Comparison of ENCODE assay signal across 14 mouse cellular contexts in the genomic region with DNA sequence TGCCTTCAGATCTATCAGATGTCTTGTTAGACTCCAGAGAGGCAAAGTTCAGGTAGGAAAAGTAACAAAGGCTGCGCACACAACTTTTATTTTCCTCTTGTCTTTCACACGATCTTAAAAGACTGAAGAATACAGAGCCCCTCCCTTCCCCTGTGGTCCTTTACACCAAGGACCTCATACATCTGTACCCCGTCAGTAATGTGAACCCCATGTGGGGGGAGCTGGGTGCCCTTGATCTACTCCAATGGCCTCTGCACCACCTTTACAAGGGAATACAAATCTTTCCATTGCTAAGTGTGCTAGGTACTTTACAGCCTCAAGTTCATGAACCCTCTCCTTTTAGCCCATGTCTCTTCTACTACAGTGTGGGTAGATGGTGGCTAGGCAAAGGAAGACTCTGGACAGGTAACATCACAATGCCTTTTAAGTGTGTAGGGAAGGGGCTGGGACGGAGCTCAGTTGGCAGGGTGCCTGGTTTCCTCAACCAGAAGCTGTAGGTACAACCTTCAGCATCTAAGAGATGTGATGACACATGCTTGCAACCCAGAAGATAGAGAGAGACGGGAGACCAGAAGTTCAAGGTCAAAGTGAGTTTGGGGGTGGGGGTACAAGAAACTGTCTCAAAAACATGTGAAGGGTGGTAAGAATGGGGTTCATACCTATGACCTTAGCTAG. TPM values are rescaled to one million over a fixed set of nuclear protein-coding genes. Genes with fewer than 3 reads are reported as not detected.
DNase-seq lines count a peak whose midpoint lies in the region; ATAC-seq and TF ChIP-seq lines count a peak whose summit lies in the region.
"Had no signal": no experiment of that assay in that cellular context is flagged by ENCODE, and none has a peak within 500 bp of the region (broad histone marks: within the 10 kb centered on the region; RNA-seq: fewer than 3 reads in every experiment).

No protein-coding gene starts in this region.

- no peak for TF ChIP-seq CTCF in heart, postnatal 0 days (IDR thresholded peaks at IDR 0.05; ENCODE audit: low read depth)
- TF ChIP-seq CTCF in CH12.LX (conservative IDR thresholded peaks at IDR 0.05 in 1 of 2, IDR thresholded peaks at IDR 0.05 in 1 of 2; ENCODE audit: low read depth in 2 of 2, low read length in 2 of 2): no peak
- TF ChIP-seq CTCF in forebrain, postnatal 0 days (IDR thresholded peaks at IDR 0.05; ENCODE audit: low read depth): no peak

- in situ Hi-C loops in CH12.LX (cut with MboI; ENCODE audit: low pct_ligation_motif_present, low pct_unique_long_range_greater_than_20kb, low sequenced_read_pairs): no loop called here

- H3K27ac ChIP-seq in heart, postnatal 0 days (ENCODE audit: low read depth): no peak overlapping the region
- peak overlapping the region; percentile 64 for H3K27ac ChIP-seq in CH12.LX (ENCODE audit: insufficient read depth, low read depth)
- peak overlapping the region; percentile 47 for H3K27ac ChIP-seq in liver, embryonic 13.5 days
- no peak overlapping the region for H3K27ac ChIP-seq in forebrain, postnatal 0 days (ENCODE audit: low read depth, low read length)
- H3K27ac ChIP-seq in limb, embryonic 10.5 days: no peak overlapping the region
- no peak overlapping the region for H3K27ac ChIP-seq in kidney, embryonic 16.5 days (ENCODE audit: low read length)
- H3K27ac ChIP-seq: heart, adult 2 months; kidney, postnatal 0 days; limb, embryonic 13.5 days had no signal

- no peak for TF ChIP-seq POLR2A in CH12.LX (IDR thresholded peaks at IDR 0.05; ENCODE audit: low read depth, low read length)

- peak overlapping the region; percentile 19; the same call in 1 of the 2 replicates for H3K4me2 ChIP-seq in heart, postnatal 0 days (ENCODE audit: low read depth, low read length)
- H3K4me2 ChIP-seq in CH12.LX (ENCODE audit: insufficient read depth, low read depth, poor library complexity, severe bottlenecking): peak overlapping the region; percentile 64
- H3K4me2 ChIP-seq in liver, embryonic 13.5 days: peak overlapping the region; percentile 74
- no peak overlapping the region for H3K4me2 ChIP-seq in forebrain, postnatal 0 days (ENCODE audit: low read depth)
- no peak overlapping the region for H3K4me2 ChIP-seq in kidney, embryonic 16.5 days (replicated peaks; ENCODE audit: low read depth, low read length)
- H3K4me2 ChIP-seq: limb, embryonic 13.5 days had no signal

- DNase-seq in heart, postnatal 0 days (ENCODE audit: low spot score): no peak
- no peak for DNase-seq in heart, postnatal 4 days
- DNase-seq in CH12.LX (ENCODE audit: extremely low read depth): no peak
- DNase-seq in liver, embryonic 13.5 days: no peak
- DNase-seq in thymus, postnatal 10 days (ENCODE audit: low spot score in 2 of 2): peak; percentile 23 to 44
- DNase-seq in forebrain, postnatal 0 days: no peak
- no peak for DNase-seq in limb, embryonic 10.5 days (ENCODE audit: low spot score)
- DNase-seq: adrenal gland, postnatal 14 days; cerebellum, adult 11 months; heart, adult 2 months had no signal

- H3K9me3 ChIP-seq in heart, postnatal 0 days (replicated peaks; ENCODE audit: control insufficient read depth, low read length): no peaks in the 10 kb centered on the region
- H3K9me3 ChIP-seq in CH12.LX (replicated peaks; ENCODE audit: low read length): no peaks in the 10 kb centered on the region
- no peaks in the 10 kb centered on the region for H3K9me3 ChIP-seq in liver, embryonic 13.5 days (replicated peaks)
- H3K9me3 ChIP-seq in forebrain, postnatal 0 days (ENCODE audit: low read length): no peaks in the 10 kb centered on the region
- H3K9me3 ChIP-seq in limb, embryonic 10.5 days (replicated peaks): no peaks in the 10 kb centered on the region
- no peaks in the 10 kb centered on the region for H3K9me3 ChIP-seq in kidney, embryonic 16.5 days (ENCODE audit: low read length)
- H3K9me3 ChIP-seq: limb, embryonic 13.5 days had no signal

- H3K4me3 ChIP-seq in heart, postnatal 0 days (ENCODE audit: low read depth, low read length): no peak overlapping the region
- H3K4me3 ChIP-seq in CH12.LX (replicated peaks in 1 of 3; ENCODE audit: low read depth in 2 of 3, low read length in 2 of 3, poor library complexity in 1 of 3): peak overlapping the region; percentile 61 to 96 (median 84)
- peak overlapping the region; percentile 66 for H3K4me3 ChIP-seq in liver, embryonic 13.5 days (replicated peaks)
- H3K4me3 ChIP-seq in forebrain, postnatal 0 days (ENCODE audit: low read depth, low read length): no peak overlapping the region
- H3K4me3 ChIP-seq in limb, embryonic 10.5 days: no peak overlapping the region
- H3K4me3 ChIP-seq in kidney, embryonic 16.5 days (ENCODE audit: low read length): no peak overlapping the region
- H3K4me3 ChIP-seq: heart, adult 2 months; limb, embryonic 13.5 days had no signal

- peaks cover 48% of the 10 kb centered on the region for H3K79me2 ChIP-seq in CH12.LX (replicated peaks; ENCODE audit: control insufficient read depth, extremely low read depth, insufficient read depth, poor library complexity, severe bottlenecking)

- no peaks in the 10 kb centered on the region for H3K27me3 ChIP-seq in heart, postnatal 0 days (ENCODE audit: control insufficient read depth, insufficient read depth, low read length)
- no peaks in the 10 kb centered on the region for H3K27me3 ChIP-seq in CH12.LX (replicated peaks)
- no peaks in the 10 kb centered on the region for H3K27me3 ChIP-seq in liver, embryonic 13.5 days
- no peaks in the 10 kb centered on the region for H3K27me3 ChIP-seq in forebrain, postnatal 0 days (ENCODE audit: insufficient read depth, low read length)
- peaks cover 19% of the 10 kb centered on the region; the same call in 1 of the 2 replicates for H3K27me3 ChIP-seq in limb, embryonic 10.5 days (ENCODE audit: low read depth, poor library complexity, severe bottlenecking)
- H3K27me3 ChIP-seq in kidney, embryonic 16.5 days (ENCODE audit: insufficient read depth, low read length): no peaks in the 10 kb centered on the region
- H3K27me3 ChIP-seq: Patski had no signal

- TF ChIP-seq EP300 in heart, postnatal 0 days (IDR thresholded peaks at IDR 0.05; ENCODE audit: low read depth): no peak
- TF ChIP-seq EP300 in CH12.LX (IDR thresholded peaks at IDR 0.05; ENCODE audit: low read length): no peak

- no peak for ATAC-seq in heart, postnatal 0 days (ENCODE audit: insufficient read depth, low read depth)
- no peak for ATAC-seq in liver, embryonic 13.5 days (ENCODE audit: low read depth)
- ATAC-seq in forebrain, postnatal 0 days: no peak
- ATAC-seq in kidney, embryonic 16.5 days (ENCODE audit: low FRiP score, low TSS enrichment): no peak
- ATAC-seq: Patski had no signal

- no peak overlapping the region for H3K9ac ChIP-seq in heart, postnatal 0 days (replicated peaks; ENCODE audit: low read depth, low read length)
- peak overlapping the region; percentile 85 for H3K9ac ChIP-seq in CH12.LX (ENCODE audit: insufficient read depth, low read depth)
- H3K9ac ChIP-seq in liver, embryonic 13.5 days: peak overlapping the region; percentile 76; the same call in 1 of the 2 replicates
- H3K9ac ChIP-seq in forebrain, postnatal 0 days: no peak overlapping the region
- H3K9ac ChIP-seq in kidney, embryonic 16.5 days (replicated peaks; ENCODE audit: low read length): no peak overlapping the region
- H3K9ac ChIP-seq: limb, embryonic 13.5 days had no signal

- 0 out of 2 replicates have a peak, but pooled peaks cover 7% of the 10 kb centered on the region for H3K4me1 ChIP-seq in heart, postnatal 0 days (ENCODE audit: control insufficient read depth, insufficient read depth)
- H3K4me1 ChIP-seq in CH12.LX (ENCODE audit: control insufficient read depth in 1 of 2, insufficient read depth in 2 of 2): peaks cover 23 to 82% of the 10 kb centered on the region in 2 experiments
- peaks cover 71% of the 10 kb centered on the region for H3K4me1 ChIP-seq in liver, embryonic 13.5 days (replicated peaks)
- no peaks in the 10 kb centered on the region for H3K4me1 ChIP-seq in forebrain, postnatal 0 days (ENCODE audit: insufficient read depth)
- peaks cover 13% of the 10 kb centered on the region for H3K4me1 ChIP-seq in limb, embryonic 10.5 days
- H3K4me1 ChIP-seq in kidney, embryonic 16.5 days (ENCODE audit: insufficient read depth, low read length): peaks cover 15% of the 10 kb centered on the region

- TF ChIP-seq RAD21 in CH12.LX (IDR thresholded peaks at IDR 0.05; ENCODE audit: low read depth, low read length): no peak

- H3K36me3 ChIP-seq in heart, postnatal 0 days (replicated peaks; ENCODE audit: control insufficient read depth, insufficient read depth, low read length): no peaks in the 10 kb centered on the region
- H3K36me3 ChIP-seq in CH12.LX (replicated peaks in 1 of 2; ENCODE audit: control insufficient read depth in 1 of 2, insufficient read depth in 1 of 2, low read length in 1 of 2): peaks cover 0 to 14% of the 10 kb centered on the region in 2 experiments
- no peaks in the 10 kb centered on the region for H3K36me3 ChIP-seq in liver, embryonic 13.5 days
- H3K36me3 ChIP-seq in forebrain, postnatal 0 days (ENCODE audit: insufficient read depth): no peaks in the 10 kb centered on the region
- H3K36me3 ChIP-seq in limb, embryonic 10.5 days: no peaks in the 10 kb centered on the region
- no peaks in the 10 kb centered on the region for H3K36me3 ChIP-seq in kidney, embryonic 16.5 days (ENCODE audit: insufficient read depth, low read length)
- H3K36me3 ChIP-seq: limb, embryonic 13.5 days had no signal

- dilution Hi-C loops in CH12.LX (cut with MboI; ENCODE audit: extremely low pct_ligation_motif_present, extremely low pct_unique_long_range_greater_than_20kb, low sequenced_read_pairs): no loop called here

- 70% methylated on average over 5 of the region's 5 CpGs for WGBS in heart, postnatal 0 days
- 45% methylated on average over 5 of the region's 5 CpGs for WGBS in liver, embryonic 13.5 days (ENCODE audit: insufficient replicate concordance)
- 87% methylated on average over 5 of the region's 5 CpGs for WGBS in forebrain, postnatal 0 days
- 83% methylated on average over 5 of the region's 5 CpGs for WGBS in limb, embryonic 10.5 days
- 71% methylated on average over 5 of the region's 5 CpGs for WGBS in kidney, embryonic 16.5 days

RNA-seq across cellular contexts. Expression of a gene that starts 1.3 kb away (rescaled TPM):
- total RNA-seq in heart, postnatal 0 days (2014; rRNA removed; ENCODE audit: low replicate concordance): 0.42 TPM in 1 of 2 replicates, not detected in the other
- 0.56 and 0.68 TPM in 2 replicates for polyA plus RNA-seq in heart, postnatal 0 days (2015; fragmentation: Nextera tagmentation; extraction: Ambion mirVana)
- 1 to 10 TPM; 1.6 to 2.0 TPM for total RNA-seq in heart, postnatal 4 days (2021)
- total RNA-seq in CH12.LX (2012; rRNA removed) (60.4 and 64.8 TPM in 2 replicates), CH12.LX (2014; rRNA removed) (49.2 and 51.4 TPM in 2 replicates)
- 72.8 and 89.9 TPM in 2 replicates for polyA plus RNA-seq in CH12.LX (2012; ENCODE audit: insufficient read length, low read depth)
- 19.7 and 25.7 TPM in 2 replicates for polyA plus RNA-seq in liver, embryonic 13.5 days (2015; fragmentation: Nextera tagmentation; extraction: Ambion mirVana)
- 1.4 and 1.6 TPM in 2 replicates for total RNA-seq in forebrain, postnatal 0 days (2014; rRNA removed)
- 0.58 and 1.4 TPM in 2 replicates for polyA plus RNA-seq in forebrain, postnatal 0 days (2015; fragmentation: Nextera tagmentation; extraction: Ambion mirVana)
- polyA plus RNA-seq in limb, embryonic 10.5 days (2016; fragmentation: Nextera tagmentation; extraction: Ambion mirVana): 2.6 and 3.5 TPM in 2 replicates
- polyA plus RNA-seq in kidney, embryonic 16.5 days (2015; fragmentation: Nextera tagmentation; extraction: Ambion mirVana): 2.1 and 3.0 TPM in 2 replicates
- polyA plus RNA-seq: Patski had no signal

RNA-seq across cellular contexts. Expression of a gene that starts 19.7 kb away (rescaled TPM):
- 0.85 TPM in 1 of 2 replicates, not detected in the other for total RNA-seq in heart, postnatal 0 days (2014; rRNA removed; ENCODE audit: low replicate concordance)
- 1.6 and 1.8 TPM in 2 replicates for polyA plus RNA-seq in heart, postnatal 0 days (2015; fragmentation: Nextera tagmentation; extraction: Ambion mirVana)
- total RNA-seq in heart, postnatal 4 days (2021): not detected
- total RNA-seq in CH12.LX (2012; rRNA removed) (4.8 and 5.1 TPM in 2 replicates), CH12.LX (2014; rRNA removed) (1.3 and 1.8 TPM in 2 replicates)
- polyA plus RNA-seq in CH12.LX (2012; ENCODE audit: insufficient read length, low read depth): 3.3 TPM in 2 replicates
- 8.2 and 11.8 TPM in 2 replicates for polyA plus RNA-seq in liver, embryonic 13.5 days (2015; fragmentation: Nextera tagmentation; extraction: Ambion mirVana)
- total RNA-seq in forebrain, postnatal 0 days (2014; rRNA removed): 0.62 and 5.1 TPM in 2 replicates
- polyA plus RNA-seq in forebrain, postnatal 0 days (2015; fragmentation: Nextera tagmentation; extraction: Ambion mirVana): 0.81 and 1.2 TPM in 2 replicates
- 0.74 and 1.7 TPM in 2 replicates for polyA plus RNA-seq in limb, embryonic 10.5 days (2016; fragmentation: Nextera tagmentation; extraction: Ambion mirVana)
- 27.1 and 41.9 TPM in 2 replicates for polyA plus RNA-seq in kidney, embryonic 16.5 days (2015; fragmentation: Nextera tagmentation; extraction: Ambion mirVana)

RNA-seq across cellular contexts. Expression of a gene that starts 31.3 kb away (rescaled TPM):
- 20.5 and 27.6 TPM in 2 replicates for total RNA-seq in heart, postnatal 0 days (2014; rRNA removed; ENCODE audit: low replicate concordance)
- polyA plus RNA-seq in heart, postnatal 0 days (2015; fragmentation: Nextera tagmentation; extraction: Ambion mirVana): 15.9 and 19.0 TPM in 2 replicates
- 10 to 100 TPM; 21.6 to 22.6 TPM for total RNA-seq in heart, postnatal 4 days (2021)
- total RNA-seq in CH12.LX (2012; rRNA removed) (4.9 and 7.0 TPM in 2 replicates), CH12.LX (2014; rRNA removed) (0.55 and 1.3 TPM in 2 replicates)
- polyA plus RNA-seq in CH12.LX (2012; ENCODE audit: insufficient read length, low read depth): 3.2 and 4.8 TPM in 2 replicates
- polyA plus RNA-seq in liver, embryonic 13.5 days (2015; fragmentation: Nextera tagmentation; extraction: Ambion mirVana): 7.7 and 7.9 TPM in 2 replicates
- 2.3 and 6.2 TPM in 2 replicates for total RNA-seq in forebrain, postnatal 0 days (2014; rRNA removed)
- 3.9 TPM in 2 replicates for polyA plus RNA-seq in forebrain, postnatal 0 days (2015; fragmentation: Nextera tagmentation; extraction: Ambion mirVana)
- polyA plus RNA-seq in limb, embryonic 10.5 days (2016; fragmentation: Nextera tagmentation; extraction: Ambion mirVana): 5.0 and 6.7 TPM in 2 replicates
- 41.6 and 45.4 TPM in 2 replicates for polyA plus RNA-seq in kidney, embryonic 16.5 days (2015; fragmentation: Nextera tagmentation; extraction: Ambion mirVana)

RNA-seq across cellular contexts. Expression of a gene that starts 52.9 kb away (rescaled TPM):
- 234 and 284 TPM in 2 replicates for total RNA-seq in heart, postnatal 0 days (2014; rRNA removed; ENCODE audit: low replicate concordance)
- polyA plus RNA-seq in heart, postnatal 0 days (2015; fragmentation: Nextera tagmentation; extraction: Ambion mirVana): 213 and 214 TPM in 2 replicates
- 100 to 1,000 TPM; 147 to 155 TPM for total RNA-seq in heart, postnatal 4 days (2021)
- 56.0 and 63.8 TPM in 2 replicates for total RNA-seq in CH12.LX (2012; rRNA removed)
- total RNA-seq in CH12.LX (2014; rRNA removed): 139 and 159 TPM in 2 replicates
- 160 and 213 TPM in 2 replicates for polyA plus RNA-seq in CH12.LX (2012; ENCODE audit: insufficient read length, low read depth)
- 141 and 173 TPM in 2 replicates for polyA plus RNA-seq in liver, embryonic 13.5 days (2015; fragmentation: Nextera tagmentation; extraction: Ambion mirVana)
- total RNA-seq in forebrain, postnatal 0 days (2014; rRNA removed): 81.9 and 92.3 TPM in 2 replicates
- polyA plus RNA-seq in forebrain, postnatal 0 days (2015; fragmentation: Nextera tagmentation; extraction: Ambion mirVana): 162 and 190 TPM in 2 replicates
- polyA plus RNA-seq in limb, embryonic 10.5 days (2016; fragmentation: Nextera tagmentation; extraction: Ambion mirVana): 189 and 195 TPM in 2 replicates
- 262 and 290 TPM in 2 replicates for polyA plus RNA-seq in kidney, embryonic 16.5 days (2015; fragmentation: Nextera tagmentation; extraction: Ambion mirVana)

Comparison
In these comparisons a context has a peak if more than half of its experiments do, and no peak if none do; other contexts are left out.
1. DNase-seq: peak in thymus, postnatal 10 days (2 of 2); none in heart, postnatal 0 days (single experiment), heart, postnatal 4 days (single experiment), CH12.LX (single experiment), liver, embryonic 13.5 days (single experiment), forebrain, postnatal 0 days (single experiment) and limb, embryonic 10.5 days (single experiment).
2. H3K27ac ChIP-seq: peak in CH12.LX (single experiment) and liver, embryonic 13.5 days (single experiment); none in heart, postnatal 0 days (single experiment), forebrain, postnatal 0 days (single experiment), limb, embryonic 10.5 days (single experiment) and kidney, embryonic 16.5 days (single experiment).
3. H3K4me2 ChIP-seq: peak in heart, postnatal 0 days (single experiment), CH12.LX (single experiment) and liver, embryonic 13.5 days (single experiment); none in forebrain, postnatal 0 days (single experiment) and kidney, embryonic 16.5 days (single experiment).
4. H3K4me3 ChIP-seq: peak in CH12.LX (3 of 3) and liver, embryonic 13.5 days (single experiment); none in heart, postnatal 0 days (single experiment), forebrain, postnatal 0 days (single experiment), limb, embryonic 10.5 days (single experiment) and kidney, embryonic 16.5 days (single experiment).
5. H3K9ac ChIP-seq: peak in CH12.LX (single experiment) and liver, embryonic 13.5 days (single experiment); none in heart, postnatal 0 days (single experiment), forebrain, postnatal 0 days (single experiment) and kidney, embryonic 16.5 days (single experiment).